Mouse (Mus musculus) lung, adult 2 months (tissue): ENCODE data around the gene Epb41l4b.

Experiments
- CTCF ChIP-seq: fragments of 200-500 bp; IDR thresholded peaks from 2 replicates; pipeline ENCODE4 v1.5.1; 2011; ENCODE audit warnings: mild to moderate bottlenecking, low read length, control low read depth; ENCODE audit not compliant: insufficient read depth
- POLR2A ChIP-seq: fragments of 200-500 bp; IDR thresholded peaks from 2 replicates; pipeline ENCODE4 v1.6.1; 2011; ENCODE audit warnings: low read depth, mild to moderate bottlenecking, control low read depth, low read length, borderline replicate concordance; ENCODE audit errors: extremely low read depth

DNA sequence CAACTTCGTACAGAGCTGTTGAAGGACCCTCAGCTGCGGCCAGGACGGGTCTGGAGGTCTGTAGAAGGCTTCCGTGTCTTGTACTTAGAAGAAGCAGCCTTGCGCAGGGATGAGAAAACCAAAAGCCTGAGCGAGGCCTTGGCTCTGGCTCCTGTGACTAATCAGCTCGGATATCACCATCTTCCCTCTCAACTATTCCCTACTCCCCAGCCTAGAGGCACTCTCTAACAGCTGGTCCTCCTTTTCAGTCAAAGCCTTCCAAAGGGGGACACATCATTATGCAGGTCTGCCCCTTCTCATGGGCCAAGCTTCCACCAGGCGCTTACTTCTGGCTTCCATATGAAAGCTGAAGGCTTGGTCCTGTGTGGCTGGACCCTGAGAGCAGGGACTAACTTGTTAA lies 139.4 kb downstream of the Epb41l4b start:
- TF ChIP-seq CTCF (no peak), POLR2A (no peak)
